Mouse (Mus musculus): Measurements from ENCODE around the gene Slc6a9.

DNA sequence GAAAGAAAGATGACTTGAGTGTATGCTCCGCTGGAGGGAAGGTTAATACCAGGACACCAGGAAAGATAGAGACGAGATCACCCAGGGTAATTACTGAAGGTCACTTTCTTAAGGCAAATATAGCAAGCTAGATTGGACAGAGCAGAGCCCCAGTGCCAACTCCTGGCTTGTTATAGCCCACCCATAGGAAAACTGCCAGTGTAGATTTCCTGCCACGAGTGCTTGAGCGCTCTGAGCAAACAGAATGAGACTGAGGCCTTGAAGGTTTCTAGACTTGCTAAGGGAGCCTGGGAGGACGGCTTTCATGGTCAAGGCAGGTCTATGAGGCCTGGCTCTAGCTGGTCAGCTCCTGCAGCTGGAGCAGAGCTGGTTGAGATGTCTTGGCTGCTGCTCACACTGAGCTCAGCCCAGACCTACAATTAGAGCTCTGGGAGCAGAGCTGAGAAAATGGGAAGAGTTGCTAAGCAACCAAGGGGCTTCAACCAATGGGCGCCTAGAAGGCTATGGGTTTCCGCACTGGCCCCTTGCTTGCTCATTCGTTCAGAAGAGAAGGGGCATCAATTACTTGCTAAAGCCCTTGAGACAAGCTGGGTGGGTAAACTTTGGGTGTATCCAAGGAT lies 74.6 kb downstream of the Slc6a9 start:
- TF ChIP-seq CTCF (IDR thresholded peaks at IDR 0.05; ENCODE audit: control insufficient read depth, insufficient read depth, low read length) = no peak
- TF ChIP-seq POLR2A (IDR thresholded peaks at IDR 0.05; ENCODE audit: borderline replicate concordance, control insufficient read depth, low read depth, low read length) = no peak
